Mouse (Mus musculus) small intestine, adult 2 months (tissue): ENCODE results near the gene Ewsr1.

ENCODE experiments used
- CTCF ChIP-seq: fragments of 200-500 bp; IDR thresholded peaks from 2 replicates; pipeline ENCODE4 v1.5.1; 2012; ENCODE audit warnings: low read depth, mild to moderate bottlenecking, control low read depth, inconsistent platforms, low read length, moderate library complexity, mixed read lengths; ENCODE audit not compliant: insufficient replicate concordance, insufficient read length; ENCODE audit errors: extremely low read depth
- POLR2A ChIP-seq: fragments of 200-500 bp; IDR thresholded peaks from 2 replicates; pipeline ENCODE4 v1.6.1; 2012; ENCODE audit warnings: low read depth, mild to moderate bottlenecking, control low read depth, inconsistent platforms, low read length, moderate library complexity

- TF ChIP-seq POLR2A: no peak
- no peak for TF ChIP-seq CTCF
Observed at GRCm38 (mm10) chr11:5040585-5040984, 58.5 kb downstream of the Ewsr1 start.
